Mouse (Mus musculus): ENCODE measurements at regions not wholly inside any gene's neighbourhood (a gene's known extent, or its start where the extent isn't known, plus 50 kb on each side); places are given as distances from the start of the nearest gene placed in this dataset.
A peak's percentile ranks its signal among the peaks of the same experiment; 100 is the strongest.

GRCm38 (mm10) chr12:102057979-102058378 is 70.6 kb upstream of the Slc24a4 start:
- no peak for TF ChIP-seq CTCF (IDR thresholded peaks at IDR 0.05; ENCODE audit: low read depth)
- Histone ChIP-seq H3K27me3 (ENCODE audit: insufficient read depth, low read length) (no peaks in the 10 kb centered on the region), H3K36me3 (ENCODE audit: insufficient read depth, low read length) (no peaks in the 10 kb centered on the region), H3K4me2 (ENCODE audit: low read length) (no peak overlapping the region), H3K4me1 (replicated peaks; ENCODE audit: insufficient read depth, low read length) (no peaks in the 10 kb centered on the region), H3K9ac (ENCODE audit: low read depth, low read length) (no peak overlapping the region), H3K27ac (no peak overlapping the region), H3K4me3 (replicated peaks; ENCODE audit: low read depth, low read length) (no peak overlapping the region), H3K9me3 (replicated peaks; ENCODE audit: low read length) (no peaks in the 10 kb centered on the region)
- 68% methylated on average over 3 of the region's 3 CpGs for WGBS
- ATAC-seq (replicated peaks; ENCODE audit: low FRiP score, low read depth) = no peak
- DNase-seq (ENCODE audit: low spot score) = no peak

GRCm38 (mm10) chr12:102058428-102058827 is 70.1 kb upstream of the Slc24a4 start:
- DNase-seq (ENCODE audit: low spot score) = no peak
- Histone ChIP-seq H3K27ac (no peak overlapping the region), H3K9ac (ENCODE audit: low read depth, low read length) (no peak overlapping the region), H3K4me1 (replicated peaks; ENCODE audit: insufficient read depth, low read length) (no peaks in the 10 kb centered on the region), H3K9me3 (replicated peaks; ENCODE audit: low read length) (no peaks in the 10 kb centered on the region), H3K27me3 (ENCODE audit: insufficient read depth, low read length) (no peaks in the 10 kb centered on the region), H3K4me3 (replicated peaks; ENCODE audit: low read depth, low read length) (no peak overlapping the region), H3K4me2 (ENCODE audit: low read length) (no peak overlapping the region), H3K36me3 (ENCODE audit: insufficient read depth, low read length) (no peaks in the 10 kb centered on the region)
- TF ChIP-seq CTCF (IDR thresholded peaks at IDR 0.05; ENCODE audit: low read depth) = no peak
- no peak for ATAC-seq (replicated peaks; ENCODE audit: low FRiP score, low read depth)
- WGBS = 83% methylated on average over 3 of the region's 3 CpGs

GRCm38 (mm10) chr12:102061096-102061495 is 67.4 kb upstream of the Slc24a4 start:
- Histone ChIP-seq H3K9ac (ENCODE audit: low read depth, low read length) (no peak overlapping the region), H3K9me3 (replicated peaks; ENCODE audit: low read length) (no peaks in the 10 kb centered on the region), H3K4me2 (ENCODE audit: low read length) (no peak overlapping the region), H3K4me3 (replicated peaks; ENCODE audit: low read depth, low read length) (no peak overlapping the region), H3K27ac (no peak overlapping the region), H3K4me1 (replicated peaks; ENCODE audit: insufficient read depth, low read length) (no peaks in the 10 kb centered on the region), H3K27me3 (ENCODE audit: insufficient read depth, low read length) (no peaks in the 10 kb centered on the region), H3K36me3 (ENCODE audit: insufficient read depth, low read length) (no peaks in the 10 kb centered on the region)
- no peak for ATAC-seq (replicated peaks; ENCODE audit: low FRiP score, low read depth)
- no peak for TF ChIP-seq CTCF (IDR thresholded peaks at IDR 0.05; ENCODE audit: low read depth)
- DNase-seq (ENCODE audit: low spot score) = no peak
- WGBS = 72% methylated on average over 5 of the region's 5 CpGs

GRCm38 (mm10) chr12:102061657-102062614 is 66.6 kb upstream of the Slc24a4 start:
- 35% methylated on average over 7 of the region's 7 CpGs for WGBS
- Histone ChIP-seq H3K9ac (ENCODE audit: low read depth, low read length) (no peak overlapping the region), H3K27me3 (ENCODE audit: insufficient read depth, low read length) (no peaks in the 10 kb centered on the region), H3K9me3 (replicated peaks; ENCODE audit: low read length) (no peaks in the 10 kb centered on the region), H3K4me2 (ENCODE audit: low read length) (no peak overlapping the region), H3K36me3 (ENCODE audit: insufficient read depth, low read length) (no peaks in the 10 kb centered on the region), H3K4me3 (replicated peaks; ENCODE audit: low read depth, low read length) (no peak overlapping the region), H3K4me1 (replicated peaks; ENCODE audit: insufficient read depth, low read length) (no peaks in the 10 kb centered on the region), H3K27ac (no peak overlapping the region)
- peak; percentile 72; the same call in 1 of the 2 replicates for ATAC-seq (replicated peaks; ENCODE audit: low FRiP score, low read depth)
- TF ChIP-seq CTCF (IDR thresholded peaks at IDR 0.05; ENCODE audit: low read depth) = no peak
- peak; percentile 64 for DNase-seq (ENCODE audit: low spot score)

GRCm38 (mm10) chr12:102062648-102063047 is 65.9 kb upstream of the Slc24a4 start:
- no peak for TF ChIP-seq CTCF (IDR thresholded peaks at IDR 0.05; ENCODE audit: low read depth)
- 18% methylated on average over 7 of the region's 7 CpGs for WGBS
- ATAC-seq (replicated peaks; ENCODE audit: low FRiP score, low read depth) = peak; percentile 44; the same call in 1 of the 2 replicates
- peak; percentile 77 for DNase-seq (ENCODE audit: low spot score)
- no peak overlapping the region for H3K4me3 ChIP-seq (replicated peaks; ENCODE audit: low read depth, low read length)
- H3K27me3 ChIP-seq (ENCODE audit: insufficient read depth, low read length) = no peaks in the 10 kb centered on the region
- no peaks in the 10 kb centered on the region for H3K36me3 ChIP-seq (ENCODE audit: insufficient read depth, low read length)
- H3K4me2 ChIP-seq (ENCODE audit: low read length) = no peak overlapping the region
- H3K27ac ChIP-seq = no peak overlapping the region
- H3K9ac ChIP-seq (ENCODE audit: low read depth, low read length) = no peak overlapping the region
- no peaks in the 10 kb centered on the region for H3K4me1 ChIP-seq (replicated peaks; ENCODE audit: insufficient read depth, low read length)
- H3K9me3 ChIP-seq (replicated peaks; ENCODE audit: low read length) = no peaks in the 10 kb centered on the region

- TF ChIP-seq CTCF (IDR thresholded peaks at IDR 0.05; ENCODE audit: low read depth) = no peak
- Histone ChIP-seq H3K27me3 (ENCODE audit: insufficient read depth, low read length) (no peaks in the 10 kb centered on the region), H3K4me2 (ENCODE audit: low read length) (no peak overlapping the region), H3K4me1 (replicated peaks; ENCODE audit: insufficient read depth, low read length) (no peaks in the 10 kb centered on the region), H3K9me3 (replicated peaks; ENCODE audit: low read length) (no peaks in the 10 kb centered on the region), H3K36me3 (ENCODE audit: insufficient read depth, low read length) (no peaks in the 10 kb centered on the region), H3K4me3 (replicated peaks; ENCODE audit: low read depth, low read length) (no peak overlapping the region), H3K9ac (ENCODE audit: low read depth, low read length) (no peak overlapping the region), H3K27ac (no peak overlapping the region)
- 76% methylated on average over 6 of the region's 6 CpGs for WGBS
- ATAC-seq (replicated peaks; ENCODE audit: low FRiP score, low read depth) = no peak
- DNase-seq (ENCODE audit: low spot score) = no peak
Measured at GRCm38 (mm10) chr12:102063211-102063610, 65.3 kb upstream of the Slc24a4 start.
